Mouse (Mus musculus) erythroid progenitor cell, adult 5-6 weeks (primary cell): ENCODE data around the gene Card6. TPM values are rescaled to one million over a fixed set of nuclear protein-coding genes. Genes with fewer than 3 reads are reported as not detected.
A peak's percentile ranks its signal among the peaks of the same experiment; 100 is the strongest.

Source experiments
- ATAC-seq: replicated peaks from 2 replicates; pipeline ENCODE4 v1.8.0; 2016; ENCODE audit warnings: moderate number of reproducible peaks, mild to moderate bottlenecking, moderate TSS enrichment, inconsistent platforms; ENCODE audit not compliant: poor library complexity, low FRiP score, severe bottlenecking
- total RNA-seq, 2 experiments: library from RNA; stranded (forward) in 1 of 2; stranded (reverse) in 1 of 2; fragments of 150-400 nt in 1 of 2; fragments of 186-747, 209-891 nt in 1 of 2; gene quantifications; 2 replicates each; pipeline versions ENCODE4 v1.2.3 to v1.2.4; 2015 to 2017; ENCODE audit warnings: low replicate concordance in 2 of 2

Gene Card6
- total RNA-seq (2015; ENCODE audit: low replicate concordance) (4.2 and 9.4 TPM in 2 replicates), total RNA-seq (2017; ENCODE audit: low replicate concordance) (0.64 and 1.9 TPM in 2 replicates)

DNA sequence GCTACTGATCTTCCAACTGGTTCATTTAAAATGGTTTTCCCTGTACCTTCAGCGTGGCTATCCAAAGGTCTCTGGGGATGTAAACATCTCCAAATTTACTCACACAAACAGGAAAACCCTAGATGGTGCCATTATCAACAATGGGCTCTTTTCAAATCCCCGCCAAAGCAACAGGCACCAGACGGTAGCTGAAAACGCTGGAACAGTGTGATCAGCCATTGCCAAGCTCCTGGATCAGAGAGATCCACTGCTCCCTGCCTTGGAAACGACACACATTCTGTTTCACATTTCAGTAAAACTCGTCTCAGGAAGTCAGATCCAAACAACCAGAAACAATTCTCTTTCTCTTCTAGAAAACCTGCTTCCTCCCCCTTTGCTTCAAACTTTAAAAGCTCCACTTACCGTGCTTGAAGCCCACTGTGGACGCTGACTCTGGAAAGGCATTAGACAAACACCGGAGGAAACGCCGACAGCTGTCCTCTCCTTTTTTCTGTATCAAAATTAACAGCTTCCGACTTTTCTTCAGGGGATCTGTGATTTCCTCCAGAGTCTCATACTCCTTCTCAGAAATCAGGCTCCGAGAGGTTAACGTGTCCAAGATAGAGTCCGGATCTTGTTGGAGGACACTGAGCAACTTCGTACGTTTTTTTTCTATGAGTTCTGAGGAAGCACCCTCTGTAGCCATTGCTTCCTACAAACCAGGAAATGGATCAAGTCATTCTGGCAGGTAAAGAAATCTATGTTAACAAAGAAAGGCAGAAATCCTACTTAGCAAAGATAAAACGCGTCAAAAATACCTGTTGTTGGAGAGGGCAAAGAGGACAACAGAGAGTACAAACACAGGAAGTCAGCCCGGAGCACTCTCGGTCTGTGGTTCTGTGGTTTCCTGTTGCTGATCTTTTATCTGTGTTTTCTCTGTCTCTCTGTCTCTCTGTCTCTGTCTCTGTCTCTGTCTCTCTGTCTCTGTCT is at the start of gene Card6:
Card6 (minus strand) TSS at position 854 of the 969 bp plus-strand sequence.
- ATAC-seq = no peak

DNA sequence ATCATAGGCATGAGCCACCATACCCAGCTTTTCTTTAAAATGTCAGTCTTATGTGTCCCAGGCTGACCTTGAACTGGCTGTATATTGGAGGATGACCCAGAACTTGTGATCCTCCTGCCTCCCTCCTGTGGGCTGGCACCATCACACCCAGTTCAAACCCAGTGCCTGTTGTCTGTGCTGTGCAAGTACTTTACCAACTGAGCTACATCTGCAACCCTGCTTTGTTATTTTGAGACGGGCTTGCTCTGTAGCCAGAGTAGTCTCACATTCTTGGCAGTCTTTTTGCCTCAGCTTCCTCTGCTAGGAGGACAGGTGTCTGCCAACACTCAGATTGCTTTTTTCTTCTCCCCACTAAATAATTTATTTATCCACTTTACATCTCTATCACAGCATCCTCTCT is 49.0 kb upstream of the Card6 start:
- no peak for ATAC-seq

DNA sequence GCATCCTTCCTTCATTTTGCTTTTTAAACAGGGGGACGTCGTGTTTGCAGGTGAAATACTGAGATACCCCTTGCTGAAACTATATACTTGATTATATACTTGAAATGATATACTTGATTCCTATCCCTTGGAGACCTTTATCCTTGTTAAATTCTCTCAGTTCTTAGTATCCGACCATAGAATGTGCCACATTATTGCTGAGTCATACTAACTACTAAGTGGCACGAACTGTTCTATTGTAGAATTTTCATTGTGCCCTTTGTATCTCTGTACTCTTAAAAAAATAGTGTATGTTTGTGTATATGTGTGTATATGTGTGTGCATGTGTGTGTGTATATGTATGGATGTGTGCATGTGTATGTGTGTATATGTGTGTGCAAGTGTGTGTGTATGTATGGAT is 48.0 kb upstream of the Card6 start:
- 0 out of 2 replicates have a peak, but pooled peaks have one; percentile 41 for ATAC-seq

DNA sequence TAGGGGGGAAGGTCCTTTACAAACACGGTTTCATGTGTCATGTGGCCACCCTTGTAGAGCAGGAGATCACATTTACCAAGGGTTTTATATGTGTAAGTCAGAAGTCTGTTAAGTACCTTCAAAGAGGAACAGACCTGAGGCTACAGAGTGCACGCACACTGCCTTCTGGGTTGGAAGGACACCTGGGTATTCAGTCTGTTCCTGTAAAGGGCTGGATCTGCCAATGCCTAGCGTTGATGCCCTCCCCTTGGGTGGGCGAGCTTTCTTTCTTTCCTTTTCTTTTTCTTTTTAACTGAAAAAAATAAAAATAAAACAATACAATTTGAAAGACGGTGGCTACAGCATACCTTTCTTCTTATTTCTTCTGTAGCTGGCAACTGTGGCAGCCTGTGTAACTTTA is 46.8 kb upstream of the Card6 start:
- ATAC-seq = no peak

DNA sequence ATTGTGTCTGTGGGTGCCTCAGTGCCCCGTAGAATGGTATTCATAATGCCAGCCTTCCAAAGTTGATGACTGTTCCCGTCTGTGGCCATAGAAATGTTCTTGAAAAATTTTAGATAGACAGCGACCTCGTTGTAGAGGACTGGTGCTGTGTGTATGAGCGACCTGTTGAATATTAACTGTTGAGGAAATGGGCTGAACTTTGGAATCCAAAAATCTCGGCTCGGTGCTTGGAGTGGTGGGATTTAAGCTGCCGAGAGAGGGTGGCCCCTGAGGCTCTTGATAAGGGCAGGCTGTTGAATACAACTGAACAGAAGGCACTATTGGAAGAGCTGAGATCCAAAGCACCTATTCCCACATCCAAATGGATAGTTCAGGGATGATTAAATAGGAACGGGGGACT is 46.3 kb upstream of the Card6 start:
- no peak for ATAC-seq

DNA sequence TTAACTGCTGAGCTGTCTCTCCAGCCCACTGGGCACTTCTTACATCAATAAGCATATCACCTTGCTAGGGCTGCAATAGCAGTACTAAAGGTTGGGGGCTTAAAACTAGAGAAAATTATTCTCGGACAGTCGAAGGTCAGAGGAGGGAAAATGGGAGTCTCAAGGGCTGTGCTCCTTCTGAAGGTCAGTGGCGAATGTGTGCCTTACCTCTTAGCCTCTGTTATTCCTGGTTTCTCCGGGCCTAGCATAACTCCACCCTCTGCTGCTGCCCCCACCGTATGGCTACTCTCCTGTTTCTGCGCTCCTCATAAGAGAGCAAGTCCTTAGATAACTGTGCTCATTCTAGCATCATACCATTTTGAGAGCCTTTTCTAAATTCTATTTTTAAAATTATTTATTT is 43.8 kb upstream of the Card6 start:
- no peak for ATAC-seq

DNA sequence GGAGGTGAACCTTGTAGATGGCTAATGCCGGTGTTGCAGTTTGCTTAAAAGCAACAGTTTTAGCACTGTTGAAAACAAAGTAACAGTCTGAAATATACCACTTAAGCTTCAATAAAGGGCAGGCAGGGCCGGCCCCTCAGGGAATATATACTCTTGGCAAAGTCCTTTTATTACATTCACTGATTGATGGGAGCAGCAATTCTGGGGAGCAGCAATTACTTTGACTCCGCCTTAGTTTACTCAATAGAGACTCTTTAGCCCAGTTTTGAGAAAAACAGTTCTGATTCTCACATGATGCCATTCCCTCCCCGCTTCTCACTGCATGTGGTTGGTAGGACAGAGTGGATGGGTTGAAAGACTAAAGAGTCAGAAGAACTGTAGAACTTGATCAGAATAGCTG is 40.8 kb upstream of the Card6 start:
- ATAC-seq = no peak

DNA sequence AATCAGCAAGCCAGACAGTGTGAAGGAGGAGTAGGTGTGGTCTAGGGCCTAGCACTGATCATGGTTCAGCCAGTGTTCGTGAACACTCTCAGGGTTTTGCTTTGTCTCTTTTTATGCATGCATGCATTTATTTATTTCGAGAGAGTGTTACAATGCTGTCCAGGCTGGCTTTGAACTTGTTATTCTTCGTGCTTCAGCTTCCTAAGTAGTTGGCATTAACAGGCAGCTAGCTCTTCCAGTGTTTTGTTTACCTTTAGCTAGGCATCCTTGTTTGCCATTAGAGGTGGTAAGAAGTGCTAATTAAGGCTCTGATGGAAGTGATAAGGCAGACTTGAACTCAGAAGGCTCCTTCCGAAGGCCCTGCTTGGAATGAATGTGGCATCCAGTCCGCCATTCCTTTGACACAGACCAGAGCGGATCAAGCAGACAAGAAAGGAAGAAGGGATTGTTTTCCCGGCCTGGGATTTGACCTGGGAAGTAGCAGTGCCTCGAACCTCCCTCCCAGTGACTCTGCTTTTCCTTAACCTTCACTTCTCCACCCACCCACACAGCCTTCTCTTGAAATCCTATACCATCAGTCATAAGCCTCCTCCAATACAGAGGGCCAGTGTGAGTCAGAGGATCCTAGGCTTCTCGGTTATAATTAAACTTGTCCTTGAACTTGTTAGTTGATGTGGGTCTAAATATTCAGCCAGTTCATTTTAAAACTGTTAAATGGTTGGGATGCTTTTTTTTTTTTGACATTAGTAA is 37.0 kb upstream of the Card6 start:
- 0 out of 2 replicates have a peak, but pooled peaks have one; percentile 21 for ATAC-seq

DNA sequence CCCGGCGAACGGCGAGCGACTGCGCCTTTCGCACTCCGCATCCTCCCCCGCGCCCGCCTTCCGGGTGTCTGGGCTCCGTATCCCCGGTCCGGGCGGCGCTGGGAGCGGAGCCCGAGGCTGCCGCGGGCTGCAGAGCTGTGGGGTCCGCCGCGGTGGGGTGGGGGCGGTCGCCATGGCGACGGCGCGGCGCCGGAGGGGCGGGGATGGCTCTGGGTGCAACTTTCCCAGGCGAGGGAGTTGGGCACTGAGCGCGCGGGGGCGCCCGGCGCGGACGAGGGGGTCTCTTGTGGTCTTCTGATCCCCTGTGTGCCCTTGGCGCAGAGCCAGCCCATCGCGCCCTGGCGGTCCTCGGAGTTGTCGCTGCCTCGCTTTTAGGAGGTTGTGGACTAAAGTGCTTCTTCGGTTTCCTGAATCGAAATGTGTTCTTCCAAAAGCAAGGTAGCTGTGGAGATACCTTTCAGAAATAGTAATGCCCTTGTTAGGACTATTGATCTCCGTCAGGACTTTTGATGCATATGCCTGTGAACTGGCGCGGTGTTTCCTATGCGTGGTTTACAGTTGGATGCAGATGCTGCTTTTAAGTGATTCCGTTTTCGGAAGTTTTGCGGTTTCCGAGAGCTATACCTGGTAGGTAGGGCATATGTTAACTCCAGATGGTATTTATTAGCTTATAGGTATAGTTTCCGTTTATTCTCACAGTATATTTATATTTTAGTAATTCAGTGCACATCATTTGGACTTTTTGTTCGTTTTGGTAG is 35.9 kb upstream of the Card6 start:
- ATAC-seq = no peak

DNA sequence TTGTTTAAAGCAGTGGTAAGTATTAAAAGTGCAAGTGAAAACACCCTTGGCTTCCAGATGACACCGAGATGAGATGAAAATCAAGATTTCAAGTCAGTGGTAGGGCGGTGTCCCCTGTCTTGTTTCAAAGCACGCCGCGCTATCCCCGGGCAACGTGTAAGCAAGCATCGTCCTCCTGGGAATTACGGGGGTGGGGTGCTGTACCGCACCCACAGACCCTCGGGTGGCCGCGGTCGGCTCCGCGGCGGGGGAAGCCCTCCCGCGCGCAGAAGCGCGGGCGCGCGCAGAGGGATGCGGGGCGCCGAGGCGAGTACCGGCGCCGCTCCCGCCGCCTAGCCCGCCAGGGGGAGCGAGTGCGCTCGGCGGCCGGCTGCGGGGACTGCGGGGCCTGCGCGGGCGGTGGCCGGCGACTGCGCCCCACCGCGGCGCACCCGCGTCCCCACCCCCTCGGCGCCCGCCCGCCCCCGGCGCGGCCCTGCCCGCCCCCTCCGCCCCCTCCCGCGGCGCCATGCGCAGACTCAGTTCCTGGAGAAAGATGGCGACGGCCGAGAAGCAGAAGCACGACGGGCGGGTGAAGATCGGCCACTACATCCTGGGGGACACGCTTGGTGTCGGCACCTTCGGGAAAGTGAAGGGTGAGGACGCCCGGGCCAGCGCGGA is 35.2 kb upstream of the Card6 start, which contains the start of gene Prkaa1:
Prkaa1 (plus strand) TSS at position 501 of the 660 bp plus-strand sequence.
- peak; percentile 58 for ATAC-seq

DNA sequence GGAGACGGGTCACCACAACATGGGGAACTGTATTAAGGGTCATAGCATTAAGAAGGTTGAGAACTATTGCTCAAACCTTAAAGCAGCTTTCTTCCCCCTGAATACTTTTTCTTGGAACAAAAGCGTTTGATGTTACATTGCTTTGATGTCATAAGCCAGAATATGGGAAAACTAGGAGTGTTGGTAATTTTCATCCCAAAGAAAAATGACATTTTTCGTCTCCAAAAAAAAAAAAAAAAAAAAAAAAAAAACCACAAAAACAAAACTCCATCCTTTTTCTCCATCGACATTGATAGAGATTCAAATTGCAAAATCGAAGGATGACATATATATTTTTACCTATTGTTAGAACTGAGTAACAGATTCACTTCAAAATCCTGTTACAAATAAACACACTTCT is 34.4 kb upstream of the Card6 start:
- no peak for ATAC-seq

DNA sequence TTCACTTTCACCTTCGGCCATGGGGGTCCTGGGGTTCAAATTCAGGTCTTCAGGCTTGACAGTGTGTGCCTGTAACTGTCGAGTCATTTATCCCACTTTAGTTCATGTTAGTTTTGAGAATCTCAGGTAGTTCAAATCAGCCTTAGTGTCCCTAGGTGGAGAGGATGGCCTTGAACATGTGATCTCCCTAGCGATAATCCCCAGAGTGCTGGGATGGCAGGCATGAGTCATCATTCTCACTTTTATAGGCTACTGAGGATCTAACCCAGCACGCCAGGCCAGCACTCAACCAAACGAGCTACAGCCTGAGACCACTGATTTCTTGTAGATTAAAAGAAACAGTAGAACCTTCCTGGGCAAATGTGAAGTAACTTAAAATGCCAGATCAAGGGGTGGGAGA is 33.7 kb upstream of the Card6 start:
- ATAC-seq = 0 out of 2 replicates have a peak, but pooled peaks have one; percentile 20

DNA sequence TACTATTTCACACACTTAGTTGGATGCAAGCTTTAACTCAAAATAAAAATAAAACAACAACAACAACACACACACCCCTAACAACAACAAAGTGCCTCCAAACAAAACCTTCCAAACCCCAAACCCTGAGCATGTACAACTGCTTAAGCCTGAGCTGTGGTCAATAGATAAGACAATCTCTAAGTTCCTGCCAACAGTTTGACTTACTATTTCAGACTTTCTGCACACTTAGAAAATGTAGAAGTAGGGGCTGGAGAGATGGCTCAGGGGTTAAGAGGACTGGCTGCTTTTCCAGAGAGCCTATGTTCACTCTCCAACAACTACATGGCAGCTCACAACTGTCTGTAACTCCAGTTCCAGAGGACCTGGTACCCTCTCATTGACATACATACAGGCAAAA is 32.0 kb upstream of the Card6 start:
- peak; percentile 58 for ATAC-seq

DNA sequence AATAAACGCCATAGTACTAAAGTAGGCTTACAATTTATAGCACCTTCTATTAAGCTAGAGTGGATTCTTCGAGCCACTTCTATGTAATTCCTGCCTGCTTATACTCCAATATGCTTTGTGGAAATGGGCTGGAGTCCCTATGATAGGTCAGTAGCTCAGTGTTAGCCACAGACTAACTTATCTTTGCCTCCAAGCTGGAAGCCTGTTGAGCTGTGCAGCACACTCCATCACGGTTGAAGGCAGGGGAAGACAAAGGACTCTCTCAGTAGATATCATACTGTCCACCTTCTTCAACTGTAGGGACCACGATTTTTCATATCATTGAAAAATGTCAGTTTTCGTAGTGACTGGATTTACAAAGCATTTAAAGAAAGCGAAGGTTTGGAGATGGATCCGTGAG is 31.5 kb upstream of the Card6 start:
- peak; percentile 70 for ATAC-seq

DNA sequence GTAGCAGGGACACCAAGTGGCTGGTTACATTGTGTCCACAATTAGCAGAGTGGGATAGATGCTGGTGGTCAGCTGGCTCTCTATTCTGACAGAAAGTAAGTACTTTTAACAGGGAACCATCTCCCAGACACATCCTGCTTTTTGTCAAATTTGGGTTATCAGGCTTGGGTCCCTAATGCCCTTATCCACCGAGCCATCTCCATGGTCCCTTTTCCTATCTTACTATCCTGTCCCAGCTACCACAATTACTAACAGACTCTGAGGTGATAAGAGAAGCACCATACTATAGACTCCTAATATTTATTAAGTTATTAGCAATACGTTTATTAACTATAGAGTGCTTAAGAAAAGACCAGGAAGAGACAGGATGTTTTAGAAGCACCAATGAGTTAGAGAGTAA is 31.0 kb upstream of the Card6 start:
- no peak; the same call in 1 of the 2 replicates for ATAC-seq

DNA sequence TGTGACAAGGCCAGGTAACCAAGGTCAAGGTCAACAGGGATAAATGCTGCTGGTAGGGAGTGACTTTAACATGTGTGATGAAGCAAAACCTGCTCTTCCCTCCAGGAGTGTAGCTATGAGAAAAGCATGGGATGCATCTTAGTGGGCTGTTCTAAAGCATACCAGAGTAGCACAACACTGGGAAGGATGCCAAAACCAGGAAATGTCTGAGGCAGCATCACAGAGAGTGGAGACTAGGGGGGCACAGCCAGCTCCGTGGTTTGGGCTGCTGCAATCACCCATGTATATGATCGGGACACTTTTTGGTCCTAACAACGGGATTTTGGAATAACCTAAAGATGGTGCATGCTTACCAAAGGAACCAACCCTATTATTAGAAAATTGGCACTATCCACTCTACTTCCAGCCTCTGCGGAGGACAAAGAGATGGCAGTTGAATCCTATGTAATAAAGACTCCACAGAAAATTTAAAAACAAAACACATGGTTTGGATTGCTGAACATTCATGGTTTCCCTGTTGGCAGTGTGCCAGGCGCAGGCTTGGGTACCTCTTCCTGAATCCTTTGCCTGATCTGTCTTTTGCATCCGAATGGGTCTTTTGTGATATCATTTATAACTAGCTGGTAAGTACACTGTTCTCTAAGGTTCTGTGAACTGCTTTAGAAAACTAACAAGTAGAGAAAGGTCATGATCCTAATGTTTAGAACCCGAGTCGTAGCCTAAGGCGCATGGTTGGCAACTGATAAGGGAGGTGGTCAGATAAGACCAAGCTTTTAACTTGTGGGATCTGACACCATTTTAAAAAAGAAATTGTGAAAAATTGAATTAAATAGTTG is 29.9 kb upstream of the Card6 start:
- ATAC-seq = peak; percentile 55

DNA sequence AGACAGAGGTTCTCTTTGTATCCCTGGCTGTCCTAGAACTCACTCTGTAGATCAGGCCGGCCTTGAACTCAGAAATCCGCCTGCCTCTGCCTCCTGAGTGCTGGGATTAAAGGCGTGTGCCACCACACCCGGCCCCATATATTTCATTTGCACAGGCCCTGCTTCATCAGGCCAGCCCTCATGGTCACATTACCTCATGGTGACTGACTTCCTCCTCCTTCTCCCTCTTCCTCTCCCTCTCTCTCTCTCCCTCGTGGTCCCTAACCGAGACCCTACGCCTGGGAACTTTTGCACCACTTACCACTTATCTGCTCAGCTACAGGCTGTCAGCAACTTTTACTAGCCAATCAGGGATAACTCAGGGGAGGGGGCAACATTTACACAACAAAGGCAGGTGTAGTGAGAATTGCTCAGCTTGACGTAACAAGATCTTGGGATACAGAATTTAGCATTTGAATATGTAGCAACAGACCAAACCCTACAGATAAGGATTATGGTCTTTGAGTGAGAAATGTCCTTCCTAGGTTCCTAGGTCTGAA is 26.7 kb upstream of the Card6 start:
- no peak for ATAC-seq

DNA sequence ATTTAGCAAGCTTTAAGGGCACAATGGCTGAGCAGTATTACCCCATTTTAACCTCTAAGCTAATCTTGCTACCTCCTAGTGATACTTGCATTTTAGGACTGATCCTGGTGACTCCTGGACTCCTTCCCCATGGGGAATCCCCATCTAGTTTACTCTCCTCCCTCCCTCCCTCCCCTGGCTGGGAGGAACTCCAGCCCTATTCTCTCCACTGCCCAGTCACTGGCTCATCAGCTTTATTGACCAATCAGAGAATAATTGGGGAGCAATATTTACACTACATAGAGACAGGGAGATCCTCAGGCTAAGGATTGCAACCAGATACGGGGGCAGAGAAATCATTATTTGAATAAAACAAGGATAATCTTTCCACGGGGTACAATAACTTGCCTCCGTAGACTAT is 25.8 kb upstream of the Card6 start:
- ATAC-seq = no peak
